Mouse (Mus musculus): ENCODE measurements around the gene Eef1akmt2. TPM values are rescaled to one million over a fixed set of nuclear protein-coding genes. Genes with fewer than 3 reads are reported as not detected.

Eef1akmt2 gene
- polyA plus RNA-seq, 1 experiment, result 17.8 TPM

DNA sequence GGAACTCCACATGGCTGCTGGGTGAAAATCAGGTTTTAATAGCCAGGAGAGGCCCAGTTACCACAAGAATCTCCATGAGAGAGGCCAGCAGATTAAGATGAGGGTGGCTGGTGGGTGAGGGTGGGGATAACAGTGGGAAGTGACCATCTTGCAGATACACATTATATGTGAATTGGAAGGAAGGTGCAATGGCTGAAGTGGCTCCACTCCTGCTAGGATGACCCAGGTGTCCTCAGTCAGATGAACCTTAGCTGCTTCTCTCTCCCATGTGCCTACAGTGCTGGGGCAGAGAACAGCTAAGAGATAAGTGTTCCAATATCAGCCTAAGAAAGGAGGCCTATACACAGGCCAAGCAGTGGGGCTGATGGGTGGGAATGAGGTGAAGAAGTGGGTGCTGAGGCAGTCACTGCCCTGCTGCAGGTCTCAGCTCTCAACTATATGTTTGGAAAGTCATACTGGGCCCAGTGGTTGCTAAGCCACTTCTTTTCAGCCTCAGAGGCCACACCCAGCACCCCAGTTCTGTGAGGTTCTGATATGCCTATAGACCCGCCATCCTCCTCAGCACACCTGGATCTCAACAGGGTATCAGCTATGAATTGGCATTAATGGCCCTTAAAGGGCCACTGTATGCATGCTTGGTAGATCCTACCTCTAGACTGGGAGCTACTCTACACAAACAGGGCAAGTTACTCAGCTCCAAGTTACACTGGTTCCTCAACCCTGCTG, 74.6 kb downstream of the Eef1akmt2 start:
- Histone ChIP-seq H3K27ac (ENCODE audit: control insufficient read depth, insufficient read depth, low read depth, low read length, poor library complexity) (peak overlapping the region; percentile 93), H3K4me1 (ENCODE audit: control insufficient read depth, insufficient read depth, low read length) (peaks cover 3% of the 10 kb centered on the region; the same call in 1 of the 2 replicates), H3K4me3 (replicated peaks; ENCODE audit: control insufficient read depth, low read depth, low read length) (no peak overlapping the region)
- TF ChIP-seq CTCF (IDR thresholded peaks at IDR 0.05; ENCODE audit: control insufficient read depth, insufficient read depth, low read length) (no peak), POLR2A (IDR thresholded peaks at IDR 0.05; ENCODE audit: borderline replicate concordance, control insufficient read depth, low read depth, low read length) (no peak)
- WGBS, result 54% methylated on average over 1 of the region's 1 CpGs

Other genes starting within 250 kb of the Eef1akmt2 start
- 2.2 and 5.5 TPM in 2 replicates for gene Lhpp, start 242.0 kb downstream of the Eef1akmt2 start, polyA plus RNA-seq (2011; ENCODE audit: insufficient read depth, insufficient read length, low replicate concordance, missing spikeins)
- 43.2 and 51.4 TPM in 2 replicates for gene Fam53b, start 38.8 kb downstream of the Eef1akmt2 start, polyA plus RNA-seq (2011; ENCODE audit: insufficient read depth, insufficient read length, low replicate concordance, missing spikeins)
- gene Abraxas2, start 6.6 kb upstream of the Eef1akmt2 start, polyA plus RNA-seq (2011; ENCODE audit: insufficient read depth, insufficient read length, low replicate concordance, missing spikeins), result 8.4 and 20.1 TPM in 2 replicates
- 23.8 and 50.2 TPM in 2 replicates for gene Zranb1, start 78.5 kb upstream of the Eef1akmt2 start, polyA plus RNA-seq (2011; ENCODE audit: insufficient read depth, insufficient read length, low replicate concordance, missing spikeins)